Mouse (Mus musculus) left cerebral cortex, postnatal 25 days (tissue): ENCODE data around the gene Slc34a3. TPM values are rescaled to one million over a fixed set of nuclear protein-coding genes. Genes with fewer than 3 reads are reported as not detected.

Experiments
- DNase-seq, 2 experiments: peaks; one replicate each; pipeline ENCODE4 v3.0.0; 2022; ENCODE audit warnings: low spot score in 2 of 2, mixed read lengths in 1 of 2
- intact Hi-C: fragments of 180-260 bp; cut with DNase I; formaldehyde crosslinking; loops from one replicate; pipeline ENCODE4 v1.15.1; 2025
- total RNA-seq, 2 experiments: library from RNA; stranded (reverse); gene quantifications; 2 replicates each; pipeline ENCODE4 v1.2.3; 2021

The Slc34a3 gene
- total RNA-seq, 2 experiments from 2014 or later, result not detected

DNA sequence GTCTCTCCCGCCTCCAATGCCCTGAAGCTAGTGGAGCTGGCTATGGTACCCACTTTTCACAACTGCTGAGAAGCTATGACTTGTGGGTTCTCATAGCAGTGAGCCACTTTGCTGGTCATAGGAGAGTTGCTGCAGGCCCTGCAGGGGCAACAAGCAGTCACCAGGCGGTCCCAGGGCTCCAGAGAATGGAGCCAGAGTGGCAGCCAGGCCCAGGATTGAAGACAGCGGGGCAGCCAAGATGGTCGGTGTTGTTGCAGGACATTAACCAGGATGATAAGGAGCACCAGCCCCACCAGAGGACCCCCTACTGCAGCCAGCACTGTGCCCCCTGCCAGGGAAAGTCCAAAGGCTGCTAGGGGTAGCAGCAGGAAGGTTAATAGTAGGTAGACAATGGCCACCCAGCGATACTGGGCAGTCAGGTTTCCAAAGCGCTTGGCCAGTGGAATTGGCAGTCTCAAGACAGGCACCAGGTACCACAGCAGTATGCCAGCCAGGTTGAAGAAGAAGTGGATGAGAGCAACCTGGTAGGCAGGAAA, 5.1 kb downstream of the Slc34a3 start:
- intact Hi-C loops, result loop anchor here (1.0 kb wide), 1 partner anchor 36 kb away; no protein-coding TSS in a partner anchor
- DNase-seq, result no peak

GRCm38 (mm10) chr2:25228431-25228889, 5.7 kb downstream of the Slc34a3 start:
- intact Hi-C loops, result loop anchor here (1.0 kb wide), 1 partner anchor 35 kb away; no protein-coding TSS in a partner anchor
- peak; percentile 84 to 92 for DNase-seq

GRCm38 (mm10) chr2:25227406-25227805, 6.8 kb downstream of the Slc34a3 start:
- intact Hi-C loops, result no loop called here
- no peak for DNase-seq

GRCm38 (mm10) chr2:25226864-25227263, 7.3 kb downstream of the Slc34a3 start:
- DNase-seq, result peak; percentile 39 to 60
- intact Hi-C loops, result no loop called here

DNA sequence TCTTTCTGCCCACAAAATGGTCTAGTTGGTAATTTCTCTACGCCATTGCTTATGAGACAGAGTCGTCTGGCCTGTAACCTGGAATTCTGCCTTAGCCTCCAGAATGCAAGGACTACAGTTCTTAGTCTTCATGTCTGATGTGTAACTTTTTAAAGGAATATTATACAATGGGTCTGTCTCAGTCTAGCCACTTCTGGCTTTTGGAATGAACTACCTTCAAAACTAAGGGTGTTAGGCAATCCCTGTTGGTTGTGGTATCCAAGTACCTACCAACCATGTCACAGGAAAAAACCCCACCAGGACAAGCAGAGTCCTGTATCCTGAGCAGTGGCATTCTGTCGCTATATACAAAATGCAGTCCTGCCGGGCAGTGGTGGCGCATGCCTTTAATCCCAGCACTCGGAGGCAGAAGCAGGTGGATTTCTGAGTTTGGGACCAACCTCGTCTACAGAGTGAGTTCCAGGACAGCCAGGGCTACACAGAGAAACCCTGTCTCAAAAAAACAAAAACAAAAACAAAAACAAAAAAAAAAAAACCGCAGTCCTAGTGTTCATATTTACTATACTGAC, 8.3 kb downstream of the Slc34a3 start:
- intact Hi-C loops, result loop anchor here (2.0 kb wide), 2 partner anchors 15 to 29 kb away; partner anchors contain the start of genes Nelfb and Tmem203
- DNase-seq, result no peak

- intact Hi-C loops, result loop anchor here (2.0 kb wide), 2 partner anchors 14 to 30 kb away; partner anchors contain the start of genes Nelfb and Tmem203
- DNase-seq, result peak; percentile 98 to 100
Observed at GRCm38 (mm10) chr2:25224766-25225752, 9.1 kb downstream of the Slc34a3 start.

- intact Hi-C loops, result loop anchor here (2.0 kb wide), 2 partner anchors 14 to 30 kb away; partner anchors contain the start of genes Nelfb and Tmem203
- DNase-seq, result no peak
Observed at GRCm38 (mm10) chr2:25224492-25224765, 9.7 kb downstream of the Slc34a3 start, which contains the start of gene Tubb4b. Gene Tubb4b (minus strand): TSS chr2:25224702.

DNA sequence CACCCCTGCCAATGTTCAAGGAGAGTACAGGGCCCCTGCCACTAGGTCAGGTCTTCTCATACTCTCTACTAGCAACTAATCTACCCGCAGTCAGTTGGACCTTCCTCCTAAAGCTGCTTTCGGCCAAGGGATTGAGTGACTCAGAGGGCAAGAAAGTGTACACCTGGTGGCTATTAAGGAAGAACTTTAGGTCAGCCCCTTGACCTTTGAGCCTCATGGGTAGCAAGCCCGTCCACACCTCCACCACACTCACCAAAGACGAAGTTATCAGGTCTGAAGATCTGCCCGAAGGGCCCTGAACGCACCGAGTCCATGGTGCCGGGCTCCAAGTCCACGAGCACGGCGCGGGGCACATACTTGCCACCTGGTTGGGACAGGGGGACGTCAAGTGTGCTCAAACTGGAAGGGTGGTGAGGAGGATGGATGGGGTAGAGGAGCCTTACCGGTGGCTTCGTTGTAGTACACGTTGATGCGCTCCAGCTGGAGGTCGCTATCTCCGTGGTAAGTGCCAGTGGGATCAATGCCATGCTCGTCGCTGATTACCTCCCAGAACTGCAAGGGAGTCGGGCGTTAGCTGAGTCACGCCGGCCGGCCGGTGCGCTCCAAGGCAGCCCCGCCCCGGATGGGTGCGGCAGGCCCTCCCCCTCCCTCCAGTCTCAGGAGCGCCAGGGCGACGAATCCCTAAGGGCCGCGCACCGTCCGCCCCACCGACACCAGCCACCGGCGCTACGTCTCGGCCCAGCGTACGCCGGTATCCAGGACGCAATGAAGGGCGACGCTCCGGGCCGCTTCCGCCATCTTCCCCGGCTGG, 10.3 kb downstream of the Slc34a3 start:
- DNase-seq, result peak; percentile 76 to 79
- intact Hi-C loops, result loop anchor here (2.0 kb wide), 2 partner anchors 13 to 31 kb away; partner anchors contain the start of genes Nelfb and Tmem203

DNA sequence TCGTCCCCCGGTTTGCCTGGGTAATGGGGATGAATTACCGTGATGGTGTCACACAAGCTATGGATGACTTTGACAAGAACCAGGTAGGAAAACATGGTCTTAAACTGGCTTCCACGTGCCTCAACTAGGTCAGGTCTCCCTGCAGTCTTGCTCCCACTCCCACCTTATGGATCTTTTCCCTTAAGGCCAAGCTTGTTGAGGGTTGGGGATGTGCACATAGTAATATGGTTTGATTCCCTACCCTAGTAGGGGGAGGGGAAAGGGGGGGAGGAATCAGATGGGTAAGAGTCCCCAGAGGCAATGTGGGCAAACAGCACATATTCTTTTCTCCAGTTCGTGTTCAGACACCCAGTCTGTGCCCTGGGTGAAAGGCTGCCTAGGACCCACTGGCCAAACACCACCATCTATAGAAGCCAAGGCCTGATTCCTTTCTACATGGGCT, 12.8 kb downstream of the Slc34a3 start:
- DNase-seq, result no peak
- intact Hi-C loops, result no loop called here

GRCm38 (mm10) chr2:25218445-25218844, 15.7 kb downstream of the Slc34a3 start, which contains the start of gene Fam166a:
Gene Fam166a (plus strand): TSS chr2:25218745.
- no peak for DNase-seq
- intact Hi-C loops, result no loop called here

DNA sequence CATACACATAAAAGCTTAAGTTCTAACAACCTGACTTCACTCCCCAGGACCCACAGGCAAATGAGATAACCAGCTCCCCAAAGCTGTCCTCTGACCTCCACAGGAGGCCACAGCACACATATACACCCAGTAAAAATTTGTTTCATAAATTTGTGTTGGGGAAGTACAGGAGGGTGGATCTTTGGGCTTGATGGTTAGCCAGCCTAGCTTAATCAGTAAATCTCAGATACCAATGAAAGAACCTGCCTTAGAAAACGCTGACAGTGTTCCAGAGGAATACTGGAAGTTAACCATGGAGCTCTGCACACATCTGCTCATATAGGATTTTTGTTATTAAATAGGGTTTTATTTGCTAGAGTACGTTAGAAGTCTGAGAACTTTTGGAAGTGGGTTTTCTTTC, 16.5 kb downstream of the Slc34a3 start:
- intact Hi-C loops, result no loop called here

GRCm38 (mm10) chr2:25214444-25214843, 19.7 kb downstream of the Slc34a3 start, which contains the start of gene Stpg3:
Gene Stpg3 (minus strand): TSS chr2:25214637.
- DNase-seq, result no peak
- intact Hi-C loops, result no loop called here

More for the DNA sequence above, 16.5 kb downstream of the Slc34a3 start:
- no peak for DNase-seq

GRCm38 (mm10) chr2:25213266-25213865, 20.8 kb downstream of the Slc34a3 start:
- DNase-seq, result no peak
- intact Hi-C loops, result no loop called here

DNA sequence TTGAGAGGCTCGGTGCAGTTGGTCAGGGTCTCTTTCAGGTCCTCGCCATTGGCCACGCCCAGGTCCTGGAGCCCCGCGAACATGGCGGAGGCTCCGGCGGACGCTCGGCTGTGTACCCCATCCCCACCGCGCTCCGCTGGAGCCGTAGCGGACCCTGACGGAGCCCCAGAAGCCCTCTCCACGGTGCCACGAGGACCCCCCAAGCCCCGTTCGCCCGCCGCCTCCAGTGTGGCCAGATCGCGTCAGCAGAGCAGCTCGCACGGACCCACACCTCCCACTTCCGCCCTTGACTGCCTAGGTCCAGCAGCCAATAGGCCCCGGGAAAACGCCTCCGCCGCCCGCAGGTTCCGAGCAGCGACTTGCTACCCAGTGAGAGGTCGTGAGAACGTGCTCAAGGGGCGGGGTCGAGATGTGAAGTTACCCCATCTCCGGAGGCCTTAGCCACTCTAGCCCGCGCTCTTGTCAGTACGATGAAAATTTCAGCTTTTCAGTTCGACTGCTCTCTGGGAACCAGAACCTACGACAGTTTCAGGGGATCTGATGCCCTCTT, 23.0 kb downstream of the Slc34a3 start, which contains the start of gene Nelfb:
Gene Nelfb (minus strand): TSS at position 369 of the 550 bp plus-strand sequence.
- intact Hi-C loops, result loop anchor here (2.0 kb wide), 1 partner anchor 14 kb away; the partner anchor contains the start of gene Tubb4b

GRCm38 (mm10) chr2:25210686-25211085, 23.5 kb downstream of the Slc34a3 start:
- no peak for DNase-seq
- intact Hi-C loops, result loop anchor here (2.0 kb wide), 1 partner anchor 14 kb away; the partner anchor contains the start of gene Tubb4b

More for the DNA sequence above, 23.0 kb downstream of the Slc34a3 start, which contains the start of gene Nelfb:
- peak; percentile 83 to 84 for DNase-seq

DNA sequence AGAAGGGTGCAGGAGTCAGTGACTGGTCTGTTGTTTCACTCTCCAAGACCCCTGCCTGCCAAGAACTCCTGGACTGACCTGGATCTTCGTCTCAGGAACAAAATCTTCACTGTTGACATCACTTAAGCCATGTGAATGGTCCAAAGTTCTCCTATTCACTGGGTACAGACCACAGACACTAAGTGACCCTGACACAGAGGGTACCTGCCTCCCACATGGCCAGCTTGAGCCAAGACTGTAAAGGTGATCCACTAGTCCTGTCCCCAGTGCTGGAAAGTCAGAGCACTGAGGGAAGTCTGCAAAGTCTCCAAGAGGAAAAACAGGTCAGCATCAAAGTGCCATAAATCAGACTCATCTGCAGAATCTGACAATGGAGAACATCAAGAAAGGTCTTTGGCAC, 26.6 kb downstream of the Slc34a3 start:
- DNase-seq, result no peak
- intact Hi-C loops, result no loop called here

DNA sequence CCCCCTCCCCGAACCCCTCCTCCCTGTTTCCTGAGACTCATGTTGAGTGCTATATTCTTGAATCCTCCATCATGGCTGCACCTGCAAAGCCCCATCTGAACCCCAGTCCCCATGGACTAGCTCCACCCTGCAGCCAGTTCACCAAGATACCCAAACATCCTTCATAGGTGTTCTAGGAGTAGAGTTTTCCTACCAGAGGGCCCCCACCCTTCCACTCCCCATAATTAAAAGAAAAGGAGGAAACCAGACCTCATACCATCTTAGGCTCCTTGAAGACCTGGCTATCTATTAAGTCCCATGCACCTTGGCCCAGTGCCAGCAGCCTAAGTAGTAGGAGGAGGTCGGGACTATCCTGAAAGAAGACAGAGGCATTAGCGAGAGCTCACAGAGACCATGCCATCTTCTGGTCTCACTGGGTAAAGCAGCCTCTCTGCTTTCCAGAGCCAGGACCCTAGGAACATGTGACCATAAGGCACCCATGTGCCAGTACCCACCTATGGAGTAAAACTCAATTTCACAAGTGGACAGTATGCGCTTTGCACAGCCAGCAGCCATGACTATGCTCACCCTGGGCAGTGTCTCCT, 30.4 kb downstream of the Slc34a3 start:
- DNase-seq, result no peak
- intact Hi-C loops, result no loop called here

DNA sequence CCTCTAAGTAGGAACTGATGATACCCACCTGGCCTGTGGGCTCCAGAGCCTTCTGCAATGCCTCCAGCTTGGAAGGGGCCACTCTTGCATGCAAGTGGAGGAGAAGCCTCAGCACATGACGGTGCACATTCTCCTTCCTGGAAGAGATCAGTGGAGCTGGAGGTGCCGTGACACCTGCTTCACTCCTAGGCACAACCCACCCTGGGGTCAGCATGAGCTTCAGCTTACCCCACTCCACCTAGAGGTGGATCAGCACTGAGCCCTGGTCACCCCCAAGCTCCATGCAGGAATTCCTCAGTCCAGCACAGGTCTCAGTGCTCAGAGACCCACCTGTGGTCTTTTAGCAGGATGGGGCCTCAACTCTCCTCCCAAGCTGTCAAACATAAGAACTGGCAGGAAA, 33.5 kb downstream of the Slc34a3 start:
- no peak for DNase-seq
- intact Hi-C loops, result no loop called here
